Mouse (Mus musculus): ENCODE data around the gene Ctbp1. TPM values are rescaled to one million over a fixed set of nuclear protein-coding genes. Genes with fewer than 3 reads are reported as not detected.

Ctbp1 gene
- total and polyA plus RNA-seq, 3 experiments = 353 to 595 (median 443) TPM

GRCm38 (mm10) chr5:33202516-33203170 lies 72.2 kb downstream of the Ctbp1 start (continued):
- TF ChIP-seq HCFC1 (IDR thresholded peaks at IDR 0.05; ENCODE audit: low read depth, low read length) = no peak
- TF ChIP-seq GABPA (IDR thresholded peaks at IDR 0.05; ENCODE audit: low read depth, low read length) = no peak
- TF ChIP-seq ZKSCAN1 (IDR thresholded peaks at IDR 0.05; ENCODE audit: low read depth, low read length) = no peak

GRCm38 (mm10) chr5:33201697-33202096 lies 73.1 kb downstream of the Ctbp1 start:
- H3K27me3 ChIP-seq (ENCODE audit: control insufficient read depth in 1 of 2, insufficient read depth in 2 of 2, low read length in 2 of 2) = 0 out of 4 replicates have a peak, but pooled peaks cover 0 to 2% of the 10 kb centered on the region in 2 experiments
- peaks cover 13 to 44% of the 10 kb centered on the region in 2 experiments for H3K4me1 ChIP-seq (ENCODE audit: control insufficient read depth in 1 of 2, insufficient read depth in 2 of 2, low read length in 2 of 2)
- H3K9me3 ChIP-seq (replicated peaks; ENCODE audit: insufficient read depth, low read length) = no peaks in the 10 kb centered on the region
- TF ChIP-seq EP300 (IDR thresholded peaks at IDR 0.05; ENCODE audit: low read depth in 1 of 2, low read length in 2 of 2) (peak in 1 of 2 experiments; percentile 46; a peak in 2 of 4 replicates), TCF12 (IDR thresholded peaks at IDR 0.05; ENCODE audit: low read depth, low read length) (no peak), RCOR1 (IDR thresholded peaks at IDR 0.05; ENCODE audit: low read depth, low read length) (0 out of 2 replicates have a peak, but pooled peaks have one; percentile 15), MXI1 (IDR thresholded peaks at IDR 0.05; ENCODE audit: low read depth, low read length) (peak; percentile 83; the same call in 1 of the 2 replicates), MAX (IDR thresholded peaks at IDR 0.05; ENCODE audit: low read length) (peak; percentile 84), ZNF384 (IDR thresholded peaks at IDR 0.05; ENCODE audit: low read depth, low read length) (no peak), SIN3A (IDR thresholded peaks at IDR 0.05; ENCODE audit: low read length) (peak; percentile 48), USF1 (IDR thresholded peaks at IDR 0.05; ENCODE audit: low read depth, low read length) (peak; percentile 45; the same call in 1 of the 2 replicates), BHLHE40 (IDR thresholded peaks at IDR 0.05; ENCODE audit: borderline replicate concordance, low read depth, low read length) (peak; percentile 93), MYC (IDR thresholded peaks at IDR 0.05; ENCODE audit: low read depth, low read length) (peak; percentile 83)
- DNase-seq (ENCODE audit: low read depth, low spot score) = peak; percentile 63
- H3K4me3 ChIP-seq (ENCODE audit: control insufficient read depth in 1 of 2, insufficient read depth in 1 of 2, low read depth in 2 of 2, low read length in 2 of 2) = no peak overlapping the region
- no peak overlapping the region for H3K9ac ChIP-seq (ENCODE audit: control insufficient read depth, low read depth, low read length, poor library complexity, severe bottlenecking)
- H3K36me3 ChIP-seq (ENCODE audit: control insufficient read depth in 1 of 2, insufficient read depth in 2 of 2, low read length in 2 of 2) = peaks cover 0 to 18% of the 10 kb centered on the region in 2 experiments; a peak in 2 of 4 replicates
- H3K27ac ChIP-seq (ENCODE audit: control insufficient read depth, low read depth, low read length) = peak overlapping the region; percentile 20
- H3K79me2 ChIP-seq (ENCODE audit: control insufficient read depth, insufficient read depth, low read length, poor library complexity) = no peaks in the 10 kb centered on the region

- peak; percentile 3 for DNase-seq (ENCODE audit: low read depth, low spot score)
- no peak overlapping the region for H3K9ac ChIP-seq (ENCODE audit: control insufficient read depth, low read depth, low read length, poor library complexity, severe bottlenecking)
- no peak overlapping the region for H3K27ac ChIP-seq (ENCODE audit: control insufficient read depth, low read depth, low read length)
- peaks cover 13 to 39% of the 10 kb centered on the region in 2 experiments for H3K4me1 ChIP-seq (ENCODE audit: control insufficient read depth in 1 of 2, insufficient read depth in 2 of 2, low read length in 2 of 2)
- H3K79me2 ChIP-seq (ENCODE audit: control insufficient read depth, insufficient read depth, low read length, poor library complexity) = no peaks in the 10 kb centered on the region
- no peak overlapping the region for H3K4me3 ChIP-seq (ENCODE audit: control insufficient read depth in 1 of 2, insufficient read depth in 1 of 2, low read depth in 2 of 2, low read length in 2 of 2)
- no peaks in the 10 kb centered on the region for H3K9me3 ChIP-seq (replicated peaks; ENCODE audit: insufficient read depth, low read length)
- TF ChIP-seq MXI1 (IDR thresholded peaks at IDR 0.05; ENCODE audit: low read depth, low read length) = no peak
- no peak for TF ChIP-seq POLR2A (IDR thresholded peaks at IDR 0.05; ENCODE audit: control insufficient read depth in 1 of 2, insufficient read depth in 1 of 2, low read depth in 1 of 2, low read length in 2 of 2, poor library complexity in 1 of 2)
- TF ChIP-seq ZNF384 (IDR thresholded peaks at IDR 0.05; ENCODE audit: low read depth, low read length) = no peak
- TF ChIP-seq HCFC1 (IDR thresholded peaks at IDR 0.05; ENCODE audit: low read depth, low read length) = no peak
- no peak for TF ChIP-seq CHD2 (IDR thresholded peaks at IDR 0.05; ENCODE audit: low read length)
- TF ChIP-seq CHD1 (IDR thresholded peaks at IDR 0.05; ENCODE audit: low read depth, low read length) = no peak
- TF ChIP-seq JUND (IDR thresholded peaks at IDR 0.05; ENCODE audit: low read depth, low read length) = no peak
- TF ChIP-seq MEF2A (IDR thresholded peaks at IDR 0.05; ENCODE audit: extremely low read depth, insufficient replicate concordance, low read depth, low read length, poor library complexity, severe bottlenecking) = no peak
- 0 out of 4 replicates have a peak, but pooled peaks cover 0 to 2% of the 10 kb centered on the region in 2 experiments for H3K27me3 ChIP-seq (ENCODE audit: control insufficient read depth in 1 of 2, insufficient read depth in 2 of 2, low read length in 2 of 2)
- H3K36me3 ChIP-seq (ENCODE audit: control insufficient read depth in 1 of 2, insufficient read depth in 2 of 2, low read length in 2 of 2) = peaks cover 0 to 18% of the 10 kb centered on the region in 2 experiments; a peak in 2 of 4 replicates
These were observed 74.7 kb downstream of the Ctbp1 start for GRCm38 (mm10) chr5:33200071-33200470.

Data from MEL (cell line).